8 mouse cellular contexts compared by ENCODE assay signal in the genomic region with DNA sequence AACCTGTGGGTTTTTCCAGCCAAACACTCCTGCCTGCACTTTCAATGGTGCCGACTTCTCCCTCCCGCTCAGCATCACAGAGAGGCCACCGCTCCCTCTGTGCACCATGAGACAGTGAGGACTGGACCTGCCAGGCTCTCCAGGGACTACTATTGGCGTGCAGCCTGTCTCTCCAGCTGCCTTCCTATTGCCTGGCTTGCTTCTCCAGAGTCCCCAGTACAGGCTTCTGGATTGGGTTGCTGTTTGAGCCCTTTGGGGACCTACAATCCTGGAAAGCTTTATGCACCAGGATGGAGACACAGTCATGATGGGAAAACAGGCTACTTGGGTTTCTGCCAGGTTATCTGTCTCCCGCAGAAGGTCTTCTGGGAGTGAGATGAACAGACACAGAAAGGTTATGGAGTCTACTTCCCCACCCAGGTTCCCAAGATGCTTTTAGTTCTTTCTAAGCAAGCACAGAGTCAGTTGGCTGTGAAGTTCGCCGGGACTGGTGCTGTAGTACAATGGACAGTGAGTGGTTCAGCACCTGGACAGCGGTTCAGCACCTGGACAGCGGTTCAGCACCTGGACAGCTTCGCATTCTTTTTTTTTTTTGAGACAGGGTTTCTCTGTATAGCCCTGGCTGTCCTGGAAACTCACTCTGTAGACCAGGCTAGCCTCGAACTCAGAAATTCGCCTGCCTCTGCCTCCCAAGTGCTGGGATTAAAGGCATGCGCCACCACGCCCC. TPM values are rescaled to one million over a fixed set of nuclear protein-coding genes. Genes with fewer than 3 reads are reported as not detected.
A peak's percentile ranks its signal among the peaks of the same experiment; 100 is the strongest.
DNase-seq lines count a peak whose midpoint lies in the region; ATAC-seq and TF ChIP-seq lines count a peak whose summit lies in the region.

No protein-coding gene starts in this region.

- DNase-seq in kidney, adult 18-20 months: peak; percentile 40
- peak; percentile 60 for DNase-seq in R1 (ENCODE audit: low read depth, low spot score)
- peak; percentile 49 for DNase-seq in induced T-regulatory cell, adult 2 months (ENCODE audit: low read depth)
- no peak for DNase-seq in left cerebral cortex, adult 18-20 months (ENCODE audit: low spot score in 2 of 2)

- ATAC-seq in kidney, embryonic 14.5 days (ENCODE audit: low FRiP score, low TSS enrichment): no peak
- ATAC-seq in intestine, postnatal 0 days: no peak
- ATAC-seq in erythroblast, adult 5-6 weeks (replicated peaks; ENCODE audit: low FRiP score, poor library complexity, severe bottlenecking): no peak

- no peaks in the 10 kb centered on the region for H3K79me2 ChIP-seq in myocyte (ENCODE audit: control insufficient read depth, insufficient read depth)

- no peaks in the 10 kb centered on the region for H3K27me3 ChIP-seq in kidney, embryonic 14.5 days (ENCODE audit: control insufficient read depth, insufficient read depth, low read length)
- H3K27me3 ChIP-seq in myocyte (ENCODE audit: control insufficient read depth, insufficient read depth, insufficient read length): peaks cover 35% of the 10 kb centered on the region
- H3K27me3 ChIP-seq in intestine, postnatal 0 days (replicated peaks; ENCODE audit: control insufficient read depth, insufficient read depth, low read length): no peaks in the 10 kb centered on the region

- H3K36me3 ChIP-seq in kidney, embryonic 14.5 days (ENCODE audit: control insufficient read depth, insufficient read depth, low read length): no peaks in the 10 kb centered on the region
- no peaks in the 10 kb centered on the region for H3K36me3 ChIP-seq in myocyte (ENCODE audit: control insufficient read depth, insufficient read depth)
- H3K36me3 ChIP-seq in intestine, postnatal 0 days (ENCODE audit: control insufficient read depth, insufficient read depth): no peaks in the 10 kb centered on the region

- H3K9me3 ChIP-seq in kidney, embryonic 14.5 days (ENCODE audit: control insufficient read depth, low read length): no peaks in the 10 kb centered on the region
- H3K9me3 ChIP-seq in intestine, postnatal 0 days (ENCODE audit: control insufficient read depth): no peaks in the 10 kb centered on the region

- no peak overlapping the region for H3K9ac ChIP-seq in kidney, embryonic 14.5 days (ENCODE audit: low read depth, low read length)
- no peak overlapping the region for H3K9ac ChIP-seq in intestine, postnatal 0 days (ENCODE audit: low read depth, low read length)

- H3K4me1 ChIP-seq in kidney, embryonic 14.5 days (ENCODE audit: control insufficient read depth, insufficient read depth, low read length): no peaks in the 10 kb centered on the region
- no peaks in the 10 kb centered on the region for H3K4me1 ChIP-seq in intestine, postnatal 0 days (replicated peaks; ENCODE audit: control insufficient read depth, insufficient read depth, low read length)

- no peak for TF ChIP-seq CTCF in intestine, postnatal 0 days (IDR thresholded peaks at IDR 0.05; ENCODE audit: low read depth)

- TF ChIP-seq POLR2A in myocyte (IDR thresholded peaks at IDR 0.05; ENCODE audit: insufficient read length, low read depth): no peak

- 37% methylated on average over 14 of the region's 14 CpGs for WGBS in kidney, embryonic 14.5 days
- 33% methylated on average over 14 of the region's 14 CpGs for WGBS in intestine, postnatal 0 days

- H3K4me2 ChIP-seq in kidney, embryonic 14.5 days (replicated peaks; ENCODE audit: low read depth, low read length): no peak overlapping the region
- H3K4me2 ChIP-seq in myocyte (ENCODE audit: low read depth): no peak overlapping the region
- H3K4me2 ChIP-seq in intestine, postnatal 0 days (replicated peaks; ENCODE audit: low read depth): no peak overlapping the region

- H3K27ac ChIP-seq in kidney, embryonic 14.5 days (ENCODE audit: low read depth, low read length): no peak overlapping the region
- H3K27ac ChIP-seq in intestine, postnatal 0 days (ENCODE audit: low read depth, low read length): no peak overlapping the region

- H3K4me3 ChIP-seq in kidney, embryonic 14.5 days (ENCODE audit: low read length): no peak overlapping the region
- H3K4me3 ChIP-seq in myocyte: no peak overlapping the region
- H3K4me3 ChIP-seq in intestine, postnatal 0 days (ENCODE audit: low read depth, low read length): no peak overlapping the region

- H3ac ChIP-seq in myocyte (ENCODE audit: control insufficient read depth, insufficient read length): no peak overlapping the region

TF ChIP-seq in myocyte, 11 proteins besides CTCF, POLR2A, EP300 and RAD21:
- TF ChIP-seq MAX (IDR thresholded peaks at IDR 0.05; ENCODE audit: low read depth) (no peak), TCF3 (IDR thresholded peaks at IDR 0.05; ENCODE audit: insufficient read length, low read depth) (peak; percentile 52), USF1 (IDR thresholded peaks at IDR 0.05; ENCODE audit: low read depth) (no peak), E2F4 (IDR thresholded peaks at IDR 0.05; ENCODE audit: insufficient read depth) (no peak), MYOG (IDR thresholded peaks at IDR 0.05; ENCODE audit: control insufficient read depth in 1 of 3, insufficient read depth in 1 of 3, insufficient read length in 2 of 3, low read depth in 2 of 3) (no peak), POLR2AphosphoS2 (IDR thresholded peaks at IDR 0.05; ENCODE audit: insufficient read length, low read depth) (no peak), MYOD1 (IDR thresholded peaks at IDR 0.05; ENCODE audit: control insufficient read depth in 1 of 3, insufficient read length in 2 of 3, low read depth in 2 of 3) (peak in 1 of 3 experiments; percentile 27), TCF12 (IDR thresholded peaks at IDR 0.05; ENCODE audit: insufficient read depth, poor library complexity, severe bottlenecking) (no peak), REST (IDR thresholded peaks at IDR 0.05; ENCODE audit: insufficient read depth, insufficient read length) (peak; percentile 91), CEBPB (IDR thresholded peaks at IDR 0.05; ENCODE audit: insufficient read depth, poor library complexity, severe bottlenecking) (no peak), SRF (IDR thresholded peaks at IDR 0.05; ENCODE audit: control insufficient read depth, insufficient read length, low read depth) (no peak)

RNA-seq across cellular contexts. Expression of a gene that starts 21.5 kb away (rescaled TPM):
- polyA plus RNA-seq in kidney, embryonic 14.5 days (2014; fragmentation: Nextera tagmentation; extraction: Ambion mirVana): 2.1 and 2.5 TPM in 2 replicates
- 0.05 TPM for polyA plus RNA-seq in myocyte (2012; fragmentation: generic; extraction: Trizol)
- 0.90 and 1.1 TPM in 2 replicates for polyA plus RNA-seq in intestine, postnatal 0 days (2015; fragmentation: Nextera tagmentation; extraction: Ambion mirVana)
- total RNA-seq in left cerebral cortex, adult 18-20 months (2021): 100 to 1,000 TPM; 104 to 107 TPM
- total RNA-seq in erythroblast, adult 5-6 weeks (2015; ENCODE audit: low replicate concordance): 1.9 and 10.8 TPM in 2 replicates
- total RNA-seq in erythroblast, adult 5-6 weeks (2017; ENCODE audit: low replicate concordance): 0.77 and 3.8 TPM in 2 replicates

RNA-seq across cellular contexts. Expression of a gene that starts 50.5 kb away (rescaled TPM):
- 0.53 and 0.83 TPM in 2 replicates for polyA plus RNA-seq in kidney, embryonic 14.5 days (2014; fragmentation: Nextera tagmentation; extraction: Ambion mirVana)
- polyA plus RNA-seq in myocyte (2012; fragmentation: generic; extraction: Trizol): not detected
- polyA plus RNA-seq in intestine, postnatal 0 days (2015; fragmentation: Nextera tagmentation; extraction: Ambion mirVana): 0.77 and 0.81 TPM in 2 replicates
- 1 to 10 TPM in 1 of 2 experiments, under 1 TPM in 1; 0.91 to 1.1 TPM for total RNA-seq in left cerebral cortex, adult 18-20 months (2021)
- 19.6 and 22.4 TPM in 2 replicates for total RNA-seq in erythroblast, adult 5-6 weeks (2015; ENCODE audit: low replicate concordance)
- total RNA-seq in erythroblast, adult 5-6 weeks (2017; ENCODE audit: low replicate concordance): 34.2 and 38.5 TPM in 2 replicates

Comparison
In these comparisons a context has a peak if more than half of its experiments do, and no peak if none do; other contexts are left out.
1. DNase-seq: peak in kidney, adult 18-20 months (single experiment), R1 (single experiment) and induced T-regulatory cell, adult 2 months (single experiment); none in left cerebral cortex, adult 18-20 months (0 of 2).